Mouse (Mus musculus): Measurements from ENCODE around the gene Il13.

Il13 gene

DNA sequence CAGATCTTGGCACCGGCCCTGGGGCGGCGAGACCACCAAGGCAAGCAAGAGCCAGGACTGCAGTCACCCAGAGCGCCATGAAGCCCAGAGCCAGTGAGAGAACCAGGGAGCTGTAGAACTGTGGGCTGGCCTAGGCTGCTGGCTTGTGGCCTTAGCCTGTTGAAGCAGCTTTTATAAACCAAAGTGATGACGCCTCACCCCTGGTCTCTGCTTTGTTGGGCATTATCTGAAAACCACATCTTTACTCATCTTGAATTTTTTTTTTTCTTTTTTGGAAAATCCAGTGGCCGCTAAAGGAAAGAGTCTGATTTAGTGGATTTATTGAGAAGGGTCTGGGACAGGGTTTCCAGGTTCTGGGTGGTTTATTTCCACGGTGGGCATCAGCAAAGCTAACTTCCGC, at the start of gene Il13:
TSS of gene Il13 (minus strand) at position 147 of the 400 bp plus-strand sequence.
- no peak for DNase-seq (ENCODE audit: low read depth)

DNA sequence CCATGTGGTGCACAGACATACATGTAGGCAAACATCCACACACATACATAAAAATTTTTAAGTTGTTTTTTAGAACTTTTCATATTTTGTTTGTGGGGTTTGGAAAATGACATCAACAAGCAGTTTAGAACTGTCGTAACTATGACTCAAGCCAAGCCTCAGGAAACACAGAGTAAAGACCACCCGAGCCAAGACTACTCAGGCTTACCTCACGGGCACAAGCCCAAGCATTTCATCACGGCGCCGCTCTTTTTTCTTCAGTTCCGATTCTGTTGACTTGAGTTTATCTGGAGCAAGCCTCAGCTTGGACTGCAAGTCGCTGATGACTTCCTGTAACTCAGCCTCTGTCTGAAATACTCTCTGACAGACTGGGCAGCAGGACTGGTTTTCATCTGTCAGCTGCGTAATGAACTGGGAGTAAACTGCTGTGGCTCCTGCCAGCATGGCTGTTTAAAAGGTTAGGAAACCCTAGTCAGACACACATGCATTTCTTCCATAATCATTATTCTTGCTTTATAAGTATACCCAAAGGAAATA, 48.6 kb upstream of the Il13 start:
- peak; percentile 3 for DNase-seq (ENCODE audit: low read depth)

DNA sequence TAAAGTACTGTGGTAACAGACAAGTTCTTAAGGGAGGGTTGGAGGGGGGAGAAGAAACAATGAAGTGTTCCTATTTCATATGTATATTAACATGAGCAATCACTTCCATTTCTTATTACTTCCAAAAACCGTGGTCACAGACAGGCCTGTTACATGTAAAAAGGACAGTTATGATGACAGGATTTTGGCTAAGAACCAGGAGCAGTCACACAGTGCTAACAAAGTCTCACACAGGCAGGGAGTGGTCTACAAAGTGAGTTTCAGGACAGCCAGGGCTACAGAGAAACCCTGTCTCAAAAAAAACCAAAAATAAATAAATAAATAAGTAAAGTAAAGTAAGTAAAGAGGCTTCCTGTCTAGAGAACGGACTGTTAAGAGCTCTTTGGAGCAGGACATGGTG, 47.7 kb upstream of the Il13 start:
- DNase-seq (ENCODE audit: low read depth): peak; percentile 17

DNA sequence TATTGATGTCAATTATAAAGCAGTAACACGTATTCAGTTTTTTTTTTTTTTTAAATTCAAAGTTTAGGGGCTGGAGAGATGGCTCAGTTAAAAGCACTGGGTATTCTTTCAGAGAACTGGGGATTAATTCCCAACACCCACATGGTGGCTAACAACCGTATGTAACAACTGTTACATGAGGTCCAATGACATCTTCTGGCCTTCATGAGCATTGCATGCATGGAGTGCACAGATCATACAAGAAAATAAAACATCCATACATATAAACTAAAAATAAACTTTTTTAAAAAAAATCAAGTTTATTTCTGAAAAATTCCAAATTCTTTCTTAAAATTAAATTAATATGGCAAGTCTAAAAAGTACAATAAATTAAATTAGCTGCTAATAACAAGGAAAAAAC, 47.2 kb upstream of the Il13 start:
- DNase-seq (ENCODE audit: low read depth): peak; percentile 8

DNA sequence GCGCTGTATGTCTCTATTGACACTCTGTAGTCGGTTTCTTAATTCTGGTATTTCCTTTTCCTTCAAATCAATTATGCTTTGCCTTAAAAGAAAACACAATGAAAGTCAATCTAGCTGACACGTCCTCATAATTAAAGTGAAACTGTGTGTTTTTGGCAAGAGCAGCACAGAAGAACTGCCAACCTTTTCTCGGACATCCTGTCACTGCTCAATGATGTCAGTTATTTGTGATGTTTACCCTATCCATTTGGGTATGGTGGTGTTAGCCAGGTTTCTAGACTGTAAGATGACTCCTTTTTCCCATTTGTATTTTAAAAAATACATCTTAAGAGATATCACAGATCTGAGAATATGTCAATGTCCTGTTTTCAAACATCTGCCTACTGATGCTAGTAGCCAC, 45.6 kb upstream of the Il13 start:
- DNase-seq (ENCODE audit: low read depth): no peak

GRCm38 (mm10) chr11:53671414-53671813, 36.9 kb upstream of the Il13 start:
- DNase-seq (ENCODE audit: low read depth): no peak

DNA sequence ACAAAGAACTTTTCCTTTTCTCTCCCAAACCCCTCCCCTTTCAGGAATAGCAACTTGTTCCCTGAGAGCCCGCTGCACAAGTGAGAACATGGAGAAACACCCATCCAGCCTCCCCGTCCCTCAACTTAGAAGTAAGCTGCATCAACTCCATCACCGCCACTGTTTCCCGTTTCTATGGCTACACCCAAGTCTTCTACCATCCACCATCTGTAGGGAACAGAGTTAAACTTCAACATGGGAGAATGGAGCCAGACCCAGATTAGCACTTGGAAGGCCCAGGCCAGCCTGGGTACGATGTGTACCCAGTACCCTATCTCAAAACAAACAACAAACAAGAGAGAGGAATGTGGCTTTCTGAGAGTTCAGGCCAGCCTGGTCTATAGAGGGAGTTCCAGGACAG, 29.6 kb upstream of the Il13 start:
- DNase-seq (ENCODE audit: low read depth): no peak

DNA sequence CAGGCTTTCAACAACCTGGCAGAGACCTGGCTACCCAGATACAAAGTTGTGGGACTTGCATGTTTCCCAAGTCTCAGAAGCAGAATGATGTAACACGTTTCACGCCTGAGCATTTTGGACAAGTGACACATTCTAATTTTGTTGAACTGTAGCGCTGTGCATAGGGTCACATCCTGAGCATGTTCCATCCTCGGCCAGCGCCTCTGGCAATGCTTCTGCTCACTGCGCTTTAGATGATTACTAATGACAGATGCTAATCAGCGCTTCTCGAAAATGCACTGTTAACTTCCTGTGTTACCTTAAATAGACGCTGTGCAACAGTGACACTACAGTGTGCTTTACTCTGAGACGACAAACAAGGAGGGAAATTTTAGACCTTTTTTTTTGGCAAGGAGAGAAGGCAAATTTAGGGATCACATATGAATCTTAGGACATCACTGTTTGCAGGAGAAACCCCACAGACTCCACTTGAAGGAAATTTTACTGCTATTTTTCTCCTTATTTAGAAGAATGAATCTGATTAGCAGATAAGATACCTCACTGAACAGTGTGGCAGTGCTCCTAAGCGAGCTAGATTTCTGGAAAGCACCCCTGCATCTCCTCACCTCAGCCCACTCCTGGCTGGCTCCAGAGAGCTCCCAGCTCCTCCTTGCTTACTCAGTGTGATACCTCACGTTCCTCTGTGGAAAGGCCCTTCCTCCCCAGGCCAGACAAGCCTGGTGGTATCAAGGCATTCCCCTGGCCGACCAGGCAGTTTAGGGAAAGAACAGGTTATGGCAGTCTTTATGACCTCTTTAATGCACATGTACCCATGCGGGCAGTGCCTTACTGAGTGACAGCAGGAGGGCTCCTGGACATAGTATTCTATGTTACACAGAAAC, 28.5 kb upstream of the Il13 start:
- DNase-seq (ENCODE audit: low read depth): no peak

GRCm38 (mm10) chr11:53657828-53658227, 23.3 kb upstream of the Il13 start:
- no peak for DNase-seq (ENCODE audit: low read depth)

GRCm38 (mm10) chr11:53657381-53657780, 22.9 kb upstream of the Il13 start:
- DNase-seq (ENCODE audit: low read depth): no peak

DNA sequence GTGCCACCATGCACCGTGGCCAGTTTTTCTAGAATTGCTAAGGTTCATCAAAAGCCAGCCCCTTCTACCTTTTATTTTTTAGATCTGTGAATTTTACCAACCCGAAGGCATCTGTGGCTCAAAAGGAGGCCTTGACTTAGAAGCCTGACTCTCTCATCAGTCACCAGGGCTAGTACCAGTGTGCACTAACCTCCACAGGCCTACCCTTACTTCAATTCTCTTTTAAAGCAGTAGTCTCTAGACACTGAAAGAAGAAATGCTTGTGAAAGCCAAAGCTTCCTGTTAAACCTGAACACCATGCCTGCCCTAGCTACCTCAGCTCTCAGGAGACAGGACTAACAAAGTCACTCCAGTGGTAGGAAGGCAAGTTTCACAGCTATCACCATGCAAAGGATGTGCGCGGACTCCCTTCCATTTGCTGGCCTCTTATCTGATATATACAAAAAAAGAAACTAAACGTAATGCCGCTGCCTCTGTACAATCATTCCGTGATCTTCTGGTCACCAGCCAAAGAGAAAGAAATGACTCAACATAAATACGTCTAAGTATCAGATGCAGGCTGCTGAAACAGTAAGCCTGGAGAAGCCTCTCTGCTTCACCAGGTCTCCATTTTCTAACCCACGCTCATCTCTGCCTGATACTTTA, 22.2 kb upstream of the Il13 start:
- DNase-seq (ENCODE audit: low read depth): peak; percentile 77

- peak; percentile 65 for DNase-seq (ENCODE audit: low read depth)
Observed at GRCm38 (mm10) chr11:53655043-53655442, 20.5 kb upstream of the Il13 start.

GRCm38 (mm10) chr11:53652427-53652826, 17.9 kb upstream of the Il13 start:
- no peak for DNase-seq (ENCODE audit: low read depth)

DNA sequence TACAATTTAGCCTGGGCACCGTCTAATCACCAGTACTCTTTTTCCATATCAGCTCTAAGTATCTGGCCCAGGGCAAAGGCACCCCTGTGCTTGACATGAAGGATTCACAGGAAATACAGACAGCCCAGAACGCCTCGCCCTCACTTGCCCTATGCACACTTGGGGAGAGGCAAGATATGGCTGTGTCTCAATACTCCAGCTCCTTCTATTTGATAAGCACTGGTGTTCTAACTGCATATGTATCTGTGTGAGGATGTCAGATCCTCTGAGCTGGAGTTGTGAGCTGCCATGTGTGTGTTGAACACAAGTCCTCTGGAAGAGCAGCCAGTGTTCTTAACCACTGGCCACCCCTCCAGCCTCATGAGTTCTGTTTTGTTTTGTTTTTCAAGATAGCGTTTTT, 16.9 kb upstream of the Il13 start:
- DNase-seq (ENCODE audit: low read depth): no peak

DNA sequence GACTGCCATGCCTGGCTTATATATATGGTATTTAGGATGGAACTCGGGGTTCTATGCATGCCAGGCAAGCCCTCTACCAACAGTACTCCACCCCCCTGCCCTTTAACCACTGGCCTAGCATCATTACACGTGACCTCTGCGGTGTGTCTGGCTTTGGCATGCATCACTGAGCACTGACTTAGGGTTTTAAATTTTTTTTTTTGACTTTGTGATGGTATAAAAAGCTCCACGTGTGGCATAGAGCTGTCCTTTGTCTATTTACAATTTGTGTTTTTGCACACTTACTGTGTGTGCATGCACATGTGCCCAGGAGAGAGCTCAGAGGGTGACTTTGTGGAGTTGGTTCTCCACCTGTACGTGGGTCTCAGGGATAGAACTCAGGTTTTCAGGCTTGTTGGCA, 9.5 kb upstream of the Il13 start:
- DNase-seq (ENCODE audit: low read depth): no peak

GRCm38 (mm10) chr11:53642744-53643279, 8.3 kb upstream of the Il13 start:
- no peak for DNase-seq (ENCODE audit: low read depth)

DNA sequence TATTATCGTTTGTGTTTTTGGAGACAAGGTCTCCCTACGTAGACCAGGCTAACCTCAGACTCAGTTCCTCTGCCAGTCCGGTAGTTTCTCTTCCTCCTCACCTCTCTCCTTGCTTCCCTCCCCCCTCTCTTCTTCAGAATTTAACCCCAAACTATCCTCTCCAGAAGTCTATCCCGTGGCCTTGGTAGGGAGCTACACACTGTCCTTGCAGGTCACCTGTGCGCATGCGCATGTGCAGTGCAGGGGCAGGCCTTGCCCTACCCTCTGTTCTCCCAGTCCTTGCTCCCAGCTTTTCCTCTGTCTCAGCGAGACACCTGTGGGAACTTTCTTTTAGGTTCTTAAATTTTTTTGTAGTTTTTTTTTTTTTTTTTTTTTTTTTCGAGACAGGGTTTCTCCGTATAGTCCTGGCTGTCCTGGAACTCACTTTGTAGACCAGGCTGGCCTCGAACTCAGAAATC, 3.3 kb upstream of the Il13 start:
- no peak for DNase-seq (ENCODE audit: low read depth)

DNA sequence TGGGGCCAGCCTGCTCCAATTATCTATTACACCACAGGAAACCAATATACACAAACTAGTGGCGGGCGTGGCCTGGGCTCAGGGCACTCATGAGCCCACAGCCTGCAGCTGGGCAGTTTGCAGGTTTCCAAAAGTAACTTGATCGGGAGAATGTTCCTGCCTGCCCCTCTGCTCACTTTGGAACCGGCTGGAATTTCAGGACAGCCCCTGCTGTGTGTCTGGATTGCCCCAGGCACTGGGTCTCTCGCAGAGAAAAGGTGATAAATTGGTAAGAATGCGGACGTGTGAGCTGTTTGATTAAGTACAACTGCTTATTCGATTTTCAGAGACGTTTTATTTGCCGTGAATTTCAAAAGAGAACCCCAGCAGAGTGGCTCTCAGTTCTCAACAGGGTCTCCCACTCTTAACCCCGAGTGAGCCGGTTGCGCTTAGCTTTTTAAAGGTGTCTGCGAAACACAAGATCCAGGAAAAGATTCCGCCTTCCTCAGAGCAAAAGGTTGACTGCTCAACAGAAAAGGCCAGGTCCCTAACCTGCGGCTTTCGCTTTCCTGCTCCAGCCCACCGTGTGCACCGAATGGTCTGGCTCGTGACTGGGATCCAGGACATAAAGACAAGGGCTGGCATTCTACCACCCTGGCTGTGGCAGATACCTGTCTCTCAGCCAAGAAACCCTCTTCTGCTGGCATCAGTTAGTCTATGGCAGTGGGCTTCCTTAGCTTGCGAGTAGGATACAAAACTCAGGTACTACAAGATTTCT, 2.7 kb upstream of the Il13 start:
- no peak for DNase-seq (ENCODE audit: low read depth)

DNA sequence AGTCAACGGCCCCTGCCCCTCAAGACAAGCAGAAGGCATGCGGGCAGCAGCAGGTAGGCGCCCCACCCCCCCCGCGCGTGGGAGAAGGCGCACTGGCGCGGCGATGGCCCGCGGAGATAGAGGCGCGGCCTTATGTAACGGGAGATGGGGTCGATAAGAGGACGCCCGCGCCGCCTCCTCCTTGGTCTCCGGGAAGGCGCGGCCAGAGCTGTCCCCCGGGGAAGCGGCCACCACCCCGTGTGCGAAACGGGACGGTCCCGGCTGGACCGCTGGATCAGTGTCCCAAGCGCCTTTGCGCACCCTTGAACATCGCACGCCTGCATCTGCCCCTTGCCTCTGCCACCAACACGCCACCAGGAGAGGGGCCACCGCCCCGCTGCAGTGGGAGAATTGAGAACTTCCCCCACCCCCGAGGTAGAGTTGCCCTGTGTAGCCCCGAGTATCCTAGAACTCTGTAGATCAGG, 1.7 kb upstream of the Il13 start:
- no peak for DNase-seq (ENCODE audit: low read depth)

GRCm38 (mm10) chr11:53635590-53636182, 1.2 kb upstream of the Il13 start:
- DNase-seq (ENCODE audit: low read depth): no peak

DNA sequence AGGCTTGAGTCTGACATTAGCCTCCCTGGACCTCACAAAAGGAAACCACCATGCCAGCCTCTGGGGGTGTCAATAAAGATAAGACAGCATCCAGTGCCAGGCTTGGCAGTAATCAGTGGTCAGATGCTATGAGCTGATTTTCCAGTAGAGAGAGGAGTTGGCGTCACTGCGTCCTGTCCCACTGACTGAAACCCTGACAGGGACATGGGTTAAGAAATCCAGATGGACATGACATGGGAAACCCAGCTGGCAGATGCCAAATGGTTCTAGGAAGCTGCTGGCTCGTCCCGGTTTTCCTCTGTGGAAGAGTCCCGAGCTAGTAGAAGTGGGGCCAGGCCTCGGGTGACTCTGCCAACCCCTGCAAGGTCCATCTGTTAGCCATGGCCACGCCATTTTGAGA, 858 bp downstream of the Il13 start:
- no peak for DNase-seq (ENCODE audit: low read depth)
